Mouse (Mus musculus) inflammation-experienced regulatory T-cells, adult 6 months (primary cell): ENCODE measurements around the gene Ndufaf8. TPM values are rescaled to one million over a fixed set of nuclear protein-coding genes. Genes with fewer than 3 reads are reported as not detected.

ENCODE experiments used
- ATAC-seq: one replicate; pipeline ENCODE4 v1.8.0; 2017
- polyA plus RNA-seq, 3 experiments: library from polyadenylated mRNA; unstranded; fragments of 100-300 nt; shearing (Covaris generic); gene quantifications; one replicate each; pipeline ENCODE4 v1.2.1; 2017

Ndufaf8 gene
- polyA plus RNA-seq, 3 experiments from 2014 or later: 88.3 to 98.3 (median 92.6) TPM

- ATAC-seq: peak; percentile 99
These were observed 12.0 kb upstream of the Ndufaf8 start, which contains the start of gene Cep131 for GRCm38 (mm10) chr11:120086702-120087152. Cep131 (minus strand) TSS chr11:120086827.

- no peak for ATAC-seq
These were observed 8.1 kb upstream of the Ndufaf8 start for GRCm38 (mm10) chr11:120090661-120091060.

GRCm38 (mm10) chr11:120092817-120093591 lies 5.7 kb upstream of the Ndufaf8 start:
- ATAC-seq: no peak

GRCm38 (mm10) chr11:120101036-120101435 lies 2.3 kb downstream of the Ndufaf8 start:
- ATAC-seq: no peak

GRCm38 (mm10) chr11:120103431-120103997 lies 4.8 kb downstream of the Ndufaf8 start:
- no peak for ATAC-seq

- no peak for ATAC-seq
These were observed 8.3 kb downstream of the Ndufaf8 start for GRCm38 (mm10) chr11:120107026-120107425.

GRCm38 (mm10) chr11:120107796-120108195 lies 9.1 kb downstream of the Ndufaf8 start:
- ATAC-seq: no peak

GRCm38 (mm10) chr11:120109558-120110210 lies 11.0 kb downstream of the Ndufaf8 start:
- ATAC-seq: no peak

- ATAC-seq: no peak
These were observed 11.8 kb downstream of the Ndufaf8 start for GRCm38 (mm10) chr11:120110554-120110953.

- peak; percentile 48 for ATAC-seq
These were observed 12.3 kb downstream of the Ndufaf8 start for GRCm38 (mm10) chr11:120111033-120111432.

GRCm38 (mm10) chr11:120112136-120112535 lies 13.4 kb downstream of the Ndufaf8 start:
- no peak for ATAC-seq

GRCm38 (mm10) chr11:120114488-120115215 lies 15.9 kb downstream of the Ndufaf8 start:
- ATAC-seq: no peak

GRCm38 (mm10) chr11:120117626-120118025 lies 18.9 kb downstream of the Ndufaf8 start:
- no peak for ATAC-seq

GRCm38 (mm10) chr11:120119108-120119507 lies 20.4 kb downstream of the Ndufaf8 start:
- ATAC-seq: no peak

GRCm38 (mm10) chr11:120119936-120120541 lies 21.3 kb downstream of the Ndufaf8 start:
- no peak for ATAC-seq

- ATAC-seq: no peak
These were observed 22.1 kb downstream of the Ndufaf8 start for GRCm38 (mm10) chr11:120120642-120121420.

GRCm38 (mm10) chr11:120122126-120122525 lies 23.4 kb downstream of the Ndufaf8 start:
- no peak for ATAC-seq

- no peak for ATAC-seq
These were observed 28.1 kb downstream of the Ndufaf8 start for GRCm38 (mm10) chr11:120126845-120127244.

GRCm38 (mm10) chr11:120129281-120129680 lies 30.6 kb downstream of the Ndufaf8 start:
- no peak for ATAC-seq

- ATAC-seq: no peak
These were observed 35.4 kb downstream of the Ndufaf8 start for GRCm38 (mm10) chr11:120134148-120134547.

- no peak for ATAC-seq
These were observed 36.3 kb downstream of the Ndufaf8 start for GRCm38 (mm10) chr11:120134847-120135530.
